Mouse (Mus musculus) erythroblast, embryonic 14.5 days (primary cell): Measurements from ENCODE around the gene Lacc1.

Experiments
- GATA1 ChIP-seq: IDR thresholded peaks from 2 replicates; pipeline ENCODE4 v1.6.1; 2012; ENCODE audit warnings: low read length, inconsistent platforms, mixed read lengths
- TAL1 ChIP-seq: IDR thresholded peaks from 3 replicates; pipeline ENCODE4 v1.6.1; 2012; ENCODE audit warnings: low read length, inconsistent platforms, mixed read lengths

DNA sequence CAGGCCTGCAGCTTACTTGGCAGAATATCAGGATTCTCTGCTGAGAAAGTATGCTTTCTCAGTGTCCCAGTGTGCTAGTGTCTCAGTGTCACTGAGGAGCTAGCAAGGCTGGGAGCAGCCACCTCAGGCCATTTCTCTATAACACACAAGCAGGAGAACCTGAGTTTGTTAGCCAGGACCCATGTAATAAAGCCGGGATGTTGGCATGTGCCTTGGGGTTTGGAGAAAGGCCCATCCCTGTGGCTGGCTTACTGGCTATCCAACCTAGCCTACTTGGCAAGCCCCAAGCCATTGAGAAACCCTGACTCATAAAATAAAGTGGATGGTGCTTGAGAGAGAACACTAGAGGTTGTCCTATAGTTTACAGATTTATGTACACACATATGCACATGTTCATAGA, 32.7 kb upstream of the Lacc1 start:
- no peak for TF ChIP-seq GATA1
- no peak for TF ChIP-seq TAL1
